Mouse (Mus musculus): ENCODE data around the gene Vmn1r40. TPM values are rescaled to one million over a fixed set of nuclear protein-coding genes. Genes with fewer than 3 reads are reported as not detected.

The Vmn1r40 gene
- polyA plus RNA-seq, 1 experiment from 2014 or later, result not detected

Other genes with a start within 250 kb of the Vmn1r40 start
- 56.1 and 56.5 TPM in 2 replicates for gene Chchd6, start 111.9 kb upstream of the Vmn1r40 start, polyA plus RNA-seq (2014; fragmentation: Nextera tagmentation; extraction: Ambion mirVana)
- 14.3 and 15.4 TPM in 2 replicates for gene Txnrd3, start 63.6 kb upstream of the Vmn1r40 start, polyA plus RNA-seq (2014; fragmentation: Nextera tagmentation; extraction: Ambion mirVana)
- not detected in 2 replicates for gene Vmn1r41, start 33.2 kb downstream of the Vmn1r40 start, polyA plus RNA-seq (2014; fragmentation: Nextera tagmentation; extraction: Ambion mirVana)
- not detected in 2 replicates for gene Vmn1r42, start 168.9 kb downstream of the Vmn1r40 start, polyA plus RNA-seq (2014; fragmentation: Nextera tagmentation; extraction: Ambion mirVana)
- not detected in 2 replicates for gene Vmn1r43, start 168.9 kb downstream of the Vmn1r40 start, polyA plus RNA-seq (2014; fragmentation: Nextera tagmentation; extraction: Ambion mirVana)
- gene Vmn1r44, start 176.1 kb downstream of the Vmn1r40 start, polyA plus RNA-seq (2014; fragmentation: Nextera tagmentation; extraction: Ambion mirVana), result not detected in 2 replicates
- gene Vmn1r45, start 233.1 kb downstream of the Vmn1r40 start, polyA plus RNA-seq (2014; fragmentation: Nextera tagmentation; extraction: Ambion mirVana), result not detected in 2 replicates

Measured in heart, embryonic 14.5 days (tissue).